Mouse (Mus musculus) heart, adult 2 months (tissue): Measurements from ENCODE around the gene Gnpat. TPM values are rescaled to one million over a fixed set of nuclear protein-coding genes. Genes with fewer than 3 reads are reported as not detected.

Experiments used
- DNase-seq, 2 experiments: peaks; one replicate each; pipeline ENCODE4 v3.0.0; 2021
- H3K27ac ChIP-seq: fragments of 200-600 bp; 2 replicates; pipeline ENCODE4 v1.8.1; 2022
- H3K27me3 ChIP-seq: fragments of 200-500 bp; 2 replicates; pipeline ENCODE4 v1.6.1; 2012; ENCODE audit warnings: mild to moderate bottlenecking, low read length, inconsistent platforms, mixed read lengths; ENCODE audit not compliant: control insufficient read depth, insufficient read depth
- H3K36me3 ChIP-seq: fragments of 200-500 bp; 2 replicates; pipeline ENCODE4 v1.6.1; 2012; ENCODE audit warnings: low read length, inconsistent platforms; ENCODE audit not compliant: control insufficient read depth, insufficient read depth
- H3K4me1 ChIP-seq: fragments of 200-500 bp; 2 replicates; pipeline ENCODE4 v1.6.1; 2011; ENCODE audit warnings: low read length; ENCODE audit not compliant: control insufficient read depth, insufficient read depth
- H3K4me3 ChIP-seq: fragments of 200-600 bp; 2 replicates; pipeline ENCODE4 v1.8.1; 2022
- H3K79me2 ChIP-seq: fragments of 200-500 bp; replicated peaks from 2 replicates; pipeline ENCODE4 v1.6.1; 2012; ENCODE audit warnings: mild to moderate bottlenecking, inconsistent platforms, low read length, moderate library complexity, mixed read lengths; ENCODE audit not compliant: control insufficient read depth, insufficient read depth
- H3K9ac ChIP-seq: fragments of 200-500 bp; 2 replicates; pipeline ENCODE4 v1.6.1; 2012; ENCODE audit warnings: low read depth, mild to moderate bottlenecking, control low read depth, inconsistent platforms, low read length, mixed read lengths
- CTCF ChIP-seq: fragments of 200-600 bp; IDR thresholded peaks from 2 replicates; pipeline ENCODE4 v1.8.1; 2022; ENCODE audit warnings: antibody characterized with exemption, mild to moderate bottlenecking, moderate library complexity
- EP300 ChIP-seq: fragments of 200-500 bp; IDR thresholded peaks from 2 replicates; pipeline ENCODE4 v1.6.1; 2011; ENCODE audit warnings: low read depth, low read length, control low read depth; ENCODE audit not compliant: insufficient read depth
- POLR2A ChIP-seq: fragments of 200-500 bp; IDR thresholded peaks from 2 replicates; pipeline ENCODE4 v1.6.1; 2011; ENCODE audit warnings: mild to moderate bottlenecking, low read depth, low read length, control low read depth; ENCODE audit not compliant: insufficient read depth
- WGBS: fragments of 180-500 bp; shearing (Covaris S2); methylation state at CpG from one replicate; pipeline ENCODE4 v1.1.7; 2018; 5-methylcytosine and 5-hydroxymethylcytosine counted together
- intact Hi-C: fragments of 180-260 bp; cut with DNase I; formaldehyde crosslinking; loops from one replicate; pipeline ENCODE4 v1.15.1; 2025
- polyA plus RNA-seq: library from polyadenylated mRNA; depleted of rRNA; stranded (reverse); fragments of >200 nt; gene quantifications from 2 replicates; pipeline ENCODE4 v1.2.3, GENCODE M21; 2012
- total RNA-seq, 2 experiments: library from RNA; stranded (reverse); gene quantifications; 2 replicates each; pipeline ENCODE4 v1.2.3; 2021

Gnpat gene
- total and polyA plus RNA-seq, 3 experiments: 169 to 199 (median 189) TPM

- DNase-seq: no peak
- no peak overlapping the region for H3K4me3 ChIP-seq
- H3K27me3 ChIP-seq: no peaks in the 10 kb centered on the region
- intact Hi-C loops: no loop called here
- peak overlapping the region; percentile 23; the same call in 1 of the 2 replicates for H3K27ac ChIP-seq
- H3K4me1 ChIP-seq: peaks cover 16% of the 10 kb centered on the region
- H3K36me3 ChIP-seq: peaks cover 5% of the 10 kb centered on the region
- 48% methylated on average over 2 of the region's 2 CpGs for whole genome bisulfite sequencing
- TF ChIP-seq CTCF (no peak), POLR2A (0 out of 2 replicates have a peak, but pooled peaks have one; percentile 25)
- H3K79me2 ChIP-seq: no peaks in the 10 kb centered on the region; the same call in 1 of the 2 replicates
- H3K9ac ChIP-seq: no peak overlapping the region
Measured at GRCm38 (mm10) chr8:124867126-124867525, 4.3 kb downstream of the Gnpat start.

- 0 out of 2 replicates have a peak, but pooled peaks have one; percentile 35 for TF ChIP-seq EP300
- no peak for TF ChIP-seq CTCF
- intact Hi-C loops: no loop called here
- WGBS: 57% methylated on average over 6 of the region's 6 CpGs
- H3K4me3 ChIP-seq: no peak overlapping the region
- H3K4me1 ChIP-seq: peaks cover 16% of the 10 kb centered on the region
- peaks cover 1% of the 10 kb centered on the region; the same call in 1 of the 2 replicates for H3K79me2 ChIP-seq
- H3K27me3 ChIP-seq: no peaks in the 10 kb centered on the region
- peak; percentile 40 to 45 for DNase-seq
- no peak overlapping the region for H3K9ac ChIP-seq
- peak overlapping the region; percentile 67 for H3K27ac ChIP-seq
- peaks cover 5% of the 10 kb centered on the region for H3K36me3 ChIP-seq
Measured at GRCm38 (mm10) chr8:124869708-124870107, 6.9 kb downstream of the Gnpat start.

GRCm38 (mm10) chr8:124871474-124871873 is 8.6 kb downstream of the Gnpat start:
- Histone ChIP-seq H3K27me3 (no peaks in the 10 kb centered on the region), H3K4me3 (no peak overlapping the region), H3K9ac (no peak overlapping the region), H3K27ac (no peak overlapping the region), H3K79me2 (0 out of 2 replicates have a peak, but pooled peaks cover 1% of the 10 kb centered on the region), H3K4me1 (peaks cover 13% of the 10 kb centered on the region), H3K36me3 (peaks cover 7% of the 10 kb centered on the region)
- TF ChIP-seq CTCF: no peak
- TF ChIP-seq POLR2A: no peak
- no peak for TF ChIP-seq EP300
- no peak for DNase-seq
- intact Hi-C loops: no loop called here
- 92% methylated on average over 7 of the region's 7 CpGs for WGBS

GRCm38 (mm10) chr8:124872081-124872480 is 9.2 kb downstream of the Gnpat start:
- Histone ChIP-seq H3K27me3 (no peaks in the 10 kb centered on the region), H3K9ac (no peak overlapping the region), H3K27ac (no peak overlapping the region; the same call in 1 of the 2 replicates), H3K4me1 (peaks cover 11% of the 10 kb centered on the region; the same call in 1 of the 2 replicates), H3K79me2 (0 out of 2 replicates have a peak, but pooled peaks cover 1% of the 10 kb centered on the region), H3K36me3 (peaks cover 7% of the 10 kb centered on the region), H3K4me3 (no peak overlapping the region)
- no peak for TF ChIP-seq POLR2A
- TF ChIP-seq CTCF: no peak
- no peak for TF ChIP-seq EP300
- DNase-seq: no peak
- 91% methylated on average over 7 of the region's 7 CpGs for WGBS
- intact Hi-C loops: no loop called here

- TF ChIP-seq CTCF (no peak), EP300 (0 out of 2 replicates have a peak, but pooled peaks have one; percentile 23), POLR2A (no peak)
- peak in 1 of 2 experiments; percentile 34 for DNase-seq
- 0 out of 2 replicates have a peak, but pooled peaks cover 1% of the 10 kb centered on the region for H3K79me2 ChIP-seq
- peaks cover 7% of the 10 kb centered on the region for H3K36me3 ChIP-seq
- intact Hi-C loops: no loop called here
- H3K9ac ChIP-seq: no peak overlapping the region
- 28% methylated on average over 5 of the region's 5 CpGs for WGBS
- no peak overlapping the region for H3K4me3 ChIP-seq
- H3K27ac ChIP-seq: peak overlapping the region; percentile 60
- no peaks in the 10 kb centered on the region for H3K27me3 ChIP-seq
- peaks cover 8% of the 10 kb centered on the region; the same call in 1 of the 2 replicates for H3K4me1 ChIP-seq
Measured at GRCm38 (mm10) chr8:124872690-124873089, 9.9 kb downstream of the Gnpat start.

GRCm38 (mm10) chr8:124878141-124878540 is 15.3 kb downstream of the Gnpat start:
- 0 out of 2 replicates have a peak, but pooled peaks cover 2% of the 10 kb centered on the region for H3K4me1 ChIP-seq
- H3K9ac ChIP-seq: no peak overlapping the region
- peaks cover 2% of the 10 kb centered on the region; the same call in 1 of the 2 replicates for H3K36me3 ChIP-seq
- H3K79me2 ChIP-seq: 0 out of 2 replicates have a peak, but pooled peaks cover 1% of the 10 kb centered on the region
- H3K27ac ChIP-seq: no peak overlapping the region
- TF ChIP-seq EP300 (0 out of 2 replicates have a peak, but pooled peaks have one; percentile 9), POLR2A (no peak)
- H3K27me3 ChIP-seq: no peaks in the 10 kb centered on the region
- no peak overlapping the region for H3K4me3 ChIP-seq
- WGBS: 55% methylated on average over 5 of the region's 5 CpGs
- DNase-seq: no peak
- intact Hi-C loops: no loop called here
